Mouse (Mus musculus): ENCODE results near the gene Tbc1d9b. TPM values are rescaled to one million over a fixed set of nuclear protein-coding genes. Genes with fewer than 3 reads are reported as not detected.
A peak's percentile ranks its signal among the peaks of the same experiment; 100 is the strongest.

Tbc1d9b gene
- polyA plus RNA-seq, 1 experiment from 2014 or later, result 29.4 TPM

DNA sequence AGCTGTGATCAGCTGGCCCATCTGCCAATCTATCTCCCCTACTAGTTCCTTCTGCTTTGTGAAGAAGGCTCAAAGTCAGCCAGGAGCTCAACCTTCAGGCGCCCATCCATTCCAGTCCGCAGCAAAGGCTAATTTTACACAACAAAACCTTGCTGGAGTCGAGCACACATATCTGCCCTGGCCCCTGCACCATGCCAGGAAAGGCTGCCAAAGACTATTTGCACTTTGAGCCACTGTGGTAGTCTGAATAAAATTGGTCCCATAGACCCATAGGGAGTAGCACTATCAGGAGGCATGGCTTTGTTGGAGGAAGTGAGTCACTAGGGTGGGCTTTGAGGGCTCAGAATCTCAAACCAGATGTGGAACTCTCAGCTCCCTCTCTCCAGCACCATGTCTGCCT lies 74.2 kb downstream of the Tbc1d9b start:
- no peak for DNase-seq (ENCODE audit: low spot score)
- H3K9me3 ChIP-seq (ENCODE audit: control insufficient read depth, low read length), result no peaks in the 10 kb centered on the region
- WGBS, result 95% methylated on average over 3 of the region's 3 CpGs
- H3K36me3 ChIP-seq (ENCODE audit: control insufficient read depth, insufficient read depth, low read length), result peaks cover 51% of the 10 kb centered on the region
- no peak for ATAC-seq (ENCODE audit: insufficient number of reproducible peaks, low FRiP score, low TSS enrichment, low read depth)
- no peak overlapping the region for H3K4me2 ChIP-seq (ENCODE audit: low read depth, severe bottlenecking)
- H3K27ac ChIP-seq (replicated peaks; ENCODE audit: low read depth, low read length), result no peak overlapping the region
- no peak overlapping the region for H3K4me3 ChIP-seq (ENCODE audit: low read depth, low read length)
- no peaks in the 10 kb centered on the region for H3K27me3 ChIP-seq (ENCODE audit: control insufficient read depth, insufficient read depth, low read length)
- no peak overlapping the region for H3K9ac ChIP-seq (ENCODE audit: low read length)
- no peaks in the 10 kb centered on the region for H3K4me1 ChIP-seq (ENCODE audit: control insufficient read depth, insufficient read depth, low read length)

DNA sequence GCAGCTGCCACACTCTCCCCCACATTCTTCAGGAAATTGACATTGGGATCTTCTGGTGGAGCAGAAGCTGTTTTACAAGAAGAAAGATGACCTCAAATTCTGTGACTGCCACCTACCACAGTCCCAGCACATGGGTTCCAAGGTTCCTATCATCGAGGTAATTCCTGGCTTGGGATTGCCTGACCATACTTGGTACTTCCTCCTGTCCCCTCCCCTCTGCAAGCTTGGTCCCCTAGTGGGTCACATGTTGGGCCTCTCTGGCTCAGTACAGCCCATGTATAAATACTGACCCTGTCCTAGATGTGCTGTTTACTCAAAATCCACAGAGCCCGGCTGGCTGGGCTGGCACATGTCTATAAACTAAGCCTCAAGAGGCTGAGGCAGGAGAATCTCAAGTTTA lies 74.8 kb downstream of the Tbc1d9b start:
- Histone ChIP-seq H3K27ac (replicated peaks; ENCODE audit: low read depth, low read length) (no peak overlapping the region), H3K36me3 (ENCODE audit: control insufficient read depth, insufficient read depth, low read length) (peaks cover 45% of the 10 kb centered on the region), H3K27me3 (ENCODE audit: control insufficient read depth, insufficient read depth, low read length) (no peaks in the 10 kb centered on the region), H3K9me3 (ENCODE audit: control insufficient read depth, low read length) (no peaks in the 10 kb centered on the region), H3K9ac (ENCODE audit: low read length) (no peak overlapping the region), H3K4me3 (ENCODE audit: low read depth, low read length) (no peak overlapping the region), H3K4me2 (ENCODE audit: low read depth, severe bottlenecking) (no peak overlapping the region), H3K4me1 (ENCODE audit: control insufficient read depth, insufficient read depth, low read length) (no peaks in the 10 kb centered on the region)
- 87% methylated on average over 2 of the region's 2 CpGs for WGBS
- ATAC-seq (ENCODE audit: insufficient number of reproducible peaks, low FRiP score, low TSS enrichment, low read depth), result no peak
- no peak for DNase-seq (ENCODE audit: low spot score)

DNA sequence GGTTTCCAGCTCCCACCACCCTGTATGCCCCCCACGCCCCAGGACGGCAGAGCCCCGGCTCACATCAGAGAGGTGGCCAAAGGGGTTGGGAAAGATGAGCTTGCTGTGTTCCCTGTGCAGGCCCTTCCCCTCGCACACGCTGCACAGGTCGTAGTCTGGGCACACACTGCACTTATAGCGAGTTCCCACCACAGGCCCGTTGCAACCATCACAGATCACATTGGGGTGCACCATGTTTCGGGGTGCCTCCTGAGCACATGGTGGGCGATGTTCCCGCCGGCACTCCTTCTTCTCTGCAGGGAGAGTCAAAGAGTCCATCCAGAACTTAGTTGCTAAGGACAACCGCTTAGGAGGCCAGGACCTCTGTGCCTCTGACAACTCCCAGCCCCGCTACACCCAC lies 76.1 kb downstream of the Tbc1d9b start:
- DNase-seq (ENCODE audit: low spot score) (no peak), ATAC-seq (ENCODE audit: insufficient number of reproducible peaks, low FRiP score, low TSS enrichment, low read depth) (no peak)
- Histone ChIP-seq H3K36me3 (ENCODE audit: control insufficient read depth, insufficient read depth, low read length) (peaks cover 33% of the 10 kb centered on the region), H3K4me2 (ENCODE audit: low read depth, severe bottlenecking) (no peak overlapping the region), H3K4me3 (ENCODE audit: low read depth, low read length) (no peak overlapping the region), H3K27ac (replicated peaks; ENCODE audit: low read depth, low read length) (no peak overlapping the region), H3K9ac (ENCODE audit: low read length) (no peak overlapping the region), H3K9me3 (ENCODE audit: control insufficient read depth, low read length) (no peaks in the 10 kb centered on the region), H3K27me3 (ENCODE audit: control insufficient read depth, insufficient read depth, low read length) (no peaks in the 10 kb centered on the region), H3K4me1 (ENCODE audit: control insufficient read depth, insufficient read depth, low read length) (no peaks in the 10 kb centered on the region)
- 91% methylated on average over 14 of the region's 14 CpGs for WGBS

DNA sequence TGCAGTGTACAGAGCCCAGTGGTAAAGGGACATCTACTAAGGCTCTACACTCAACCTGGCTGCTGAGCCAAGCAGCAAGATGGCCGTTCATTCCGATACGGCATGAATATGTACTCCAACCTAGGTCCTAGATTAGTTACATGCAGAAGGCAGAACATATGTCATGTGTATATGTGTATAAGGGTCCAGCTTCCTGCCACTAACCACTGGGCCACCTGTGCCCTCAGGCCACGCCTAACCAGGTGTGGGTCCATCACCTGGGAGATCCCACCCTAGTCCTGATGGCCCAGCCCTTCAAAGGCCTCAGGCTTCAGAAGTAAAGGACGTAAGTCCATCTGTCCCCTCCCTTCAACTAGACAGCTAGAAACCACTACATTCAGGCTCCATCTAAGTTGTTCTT lies 76.8 kb downstream of the Tbc1d9b start:
- no peak for DNase-seq (ENCODE audit: low spot score)
- Histone ChIP-seq H3K4me1 (ENCODE audit: control insufficient read depth, insufficient read depth, low read length) (no peaks in the 10 kb centered on the region), H3K9me3 (ENCODE audit: control insufficient read depth, low read length) (no peaks in the 10 kb centered on the region), H3K27me3 (ENCODE audit: control insufficient read depth, insufficient read depth, low read length) (no peaks in the 10 kb centered on the region), H3K36me3 (ENCODE audit: control insufficient read depth, insufficient read depth, low read length) (peaks cover 28% of the 10 kb centered on the region), H3K9ac (ENCODE audit: low read length) (no peak overlapping the region), H3K4me2 (ENCODE audit: low read depth, severe bottlenecking) (no peak overlapping the region), H3K27ac (replicated peaks; ENCODE audit: low read depth, low read length) (no peak overlapping the region), H3K4me3 (ENCODE audit: low read depth, low read length) (no peak overlapping the region)
- no peak for ATAC-seq (ENCODE audit: insufficient number of reproducible peaks, low FRiP score, low TSS enrichment, low read depth)
- 93% methylated on average over 5 of the region's 5 CpGs for WGBS

DNA sequence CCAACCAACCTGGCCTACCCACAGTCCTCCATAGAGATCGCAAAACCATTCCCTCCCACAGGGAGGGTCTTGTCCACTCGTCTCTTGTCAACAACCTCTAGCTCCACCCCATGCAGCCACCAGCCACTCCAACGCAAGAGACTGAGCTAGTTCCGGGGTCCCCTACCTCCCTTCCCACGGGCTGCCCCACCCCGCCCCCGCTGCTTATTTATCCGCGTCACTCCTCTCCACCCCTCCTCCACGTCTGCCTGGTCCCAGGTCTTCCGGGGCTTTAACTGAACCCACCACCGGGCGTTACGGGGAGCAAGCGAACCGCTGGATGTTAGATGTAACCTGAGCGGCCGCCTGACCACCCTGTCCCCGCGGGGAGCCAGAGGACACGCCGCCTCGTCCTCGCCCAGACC lies 78.9 kb downstream of the Tbc1d9b start:
- Histone ChIP-seq H3K9me3 (ENCODE audit: control insufficient read depth, low read length) (no peaks in the 10 kb centered on the region), H3K27me3 (ENCODE audit: control insufficient read depth, insufficient read depth, low read length) (no peaks in the 10 kb centered on the region), H3K4me1 (ENCODE audit: control insufficient read depth, insufficient read depth, low read length) (no peaks in the 10 kb centered on the region), H3K27ac (replicated peaks; ENCODE audit: low read depth, low read length) (peak overlapping the region; percentile 91), H3K36me3 (ENCODE audit: control insufficient read depth, insufficient read depth, low read length) (peaks cover 18% of the 10 kb centered on the region), H3K4me2 (ENCODE audit: low read depth, severe bottlenecking) (peak overlapping the region; percentile 63), H3K9ac (ENCODE audit: low read length) (peak overlapping the region; percentile 88), H3K4me3 (ENCODE audit: low read depth, low read length) (peak overlapping the region; percentile 92)
- ATAC-seq (ENCODE audit: insufficient number of reproducible peaks, low FRiP score, low TSS enrichment, low read depth) (peak; percentile 94), DNase-seq (ENCODE audit: low spot score) (peak; percentile 90)
- 0% methylated on average over 24 of the region's 24 CpGs for WGBS

DNA sequence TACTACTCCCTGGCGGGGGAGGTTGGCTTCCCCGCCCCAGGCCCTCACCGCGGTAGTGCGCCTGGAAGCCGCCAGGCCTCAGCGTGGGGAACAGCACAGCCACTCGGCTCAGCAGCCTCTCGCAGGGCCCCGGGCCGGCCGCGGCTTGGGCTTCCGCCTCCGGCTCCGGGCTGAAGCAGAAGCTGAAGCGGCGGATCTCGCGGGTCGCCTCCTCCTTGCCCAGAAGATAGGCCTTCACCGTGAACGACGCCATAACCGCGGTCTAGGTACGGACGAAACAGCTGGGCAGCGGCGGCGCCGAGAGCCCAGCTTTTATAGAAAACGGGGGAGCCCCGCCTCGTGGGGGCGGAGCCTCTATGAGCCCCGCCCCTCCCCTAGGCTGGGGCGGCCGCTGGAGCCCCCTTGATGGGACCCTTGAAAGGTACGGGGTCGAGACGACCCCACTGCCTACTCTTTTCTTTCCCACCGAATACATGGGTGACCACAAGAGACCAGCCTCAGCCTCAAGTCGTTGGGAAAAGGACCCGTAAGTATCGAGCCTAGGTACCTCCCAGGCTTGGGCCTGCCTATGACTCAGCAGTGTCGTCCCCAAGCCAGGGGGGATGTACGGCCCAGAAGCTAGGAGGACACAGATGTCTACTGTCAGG lies 79.4 kb downstream of the Tbc1d9b start, which contains the start of the genes Sqstm1 and Mgat4b:
Sqstm1 (minus strand) TSS at position 323 of the 647 bp plus-strand sequence.
Mgat4b (plus strand) TSS at position 386 of the 647 bp plus-strand sequence.
- WGBS, result under 1% methylated on average over 48 of the region's 48 CpGs
- H3K4me1 ChIP-seq (ENCODE audit: control insufficient read depth, insufficient read depth, low read length), result peaks cover 4% of the 10 kb centered on the region; the same call in 1 of the 2 replicates
- peak; percentile 65 for ATAC-seq (ENCODE audit: insufficient number of reproducible peaks, low FRiP score, low TSS enrichment, low read depth)
- peak within 1 kb of the TSS; percentile 88 for H3K9ac ChIP-seq (ENCODE audit: low read length)
- H3K36me3 ChIP-seq (ENCODE audit: control insufficient read depth, insufficient read depth, low read length), result peaks cover 15% of the 10 kb centered on the region
- H3K27ac ChIP-seq (replicated peaks; ENCODE audit: low read depth, low read length), result peak within 1 kb of the TSS; percentile 91
- no peaks in the 10 kb centered on the region for H3K27me3 ChIP-seq (ENCODE audit: control insufficient read depth, insufficient read depth, low read length)
- DNase-seq (ENCODE audit: low spot score), result peak; percentile 86
- H3K4me2 ChIP-seq (ENCODE audit: low read depth, severe bottlenecking), result peak within 1 kb of the TSS; percentile 63
- peak within 1 kb of the TSS; percentile 92 for H3K4me3 ChIP-seq (ENCODE audit: low read depth, low read length)
- H3K9me3 ChIP-seq (ENCODE audit: control insufficient read depth, low read length), result no peaks in the 10 kb centered on the region

DNA sequence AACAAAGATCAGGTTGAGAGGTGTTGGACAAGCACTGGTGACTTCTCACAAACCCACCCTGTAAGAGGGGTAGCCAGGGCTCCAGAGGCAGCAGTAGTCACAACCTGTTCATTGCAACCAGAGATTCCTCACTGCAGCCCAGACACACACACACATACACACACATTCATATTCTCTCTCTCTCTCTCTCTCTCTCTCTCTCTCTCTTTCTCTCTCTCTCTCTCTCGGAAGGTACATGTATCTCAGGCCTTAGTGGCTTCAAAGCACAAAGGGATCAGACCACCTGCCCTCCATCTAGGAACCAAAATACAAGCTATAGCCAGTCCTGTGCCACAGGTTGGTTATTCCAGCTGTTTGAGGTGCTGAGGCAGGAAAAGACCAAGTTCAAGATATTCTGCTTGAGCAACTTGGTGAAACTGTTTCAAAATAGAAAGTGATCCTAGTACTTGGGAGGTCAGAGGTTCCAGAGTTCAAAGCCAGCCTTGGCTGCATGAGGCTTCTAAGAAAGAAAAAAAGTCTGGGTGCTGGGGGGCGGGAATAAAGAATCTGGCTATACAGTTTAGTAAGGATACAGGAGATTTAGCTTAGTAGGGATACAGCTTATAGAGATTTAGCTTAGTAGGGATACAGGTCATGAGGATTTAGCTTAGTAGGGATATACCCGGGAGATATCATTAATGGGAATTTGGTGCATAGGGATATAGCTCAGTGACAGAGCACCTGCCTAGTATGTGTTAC lies 80.3 kb downstream of the Tbc1d9b start:
- Histone ChIP-seq H3K4me3 (ENCODE audit: low read depth, low read length) (no peak overlapping the region), H3K4me2 (ENCODE audit: low read depth, severe bottlenecking) (peak overlapping the region; percentile 63; the same call in 1 of the 2 replicates), H3K27ac (replicated peaks; ENCODE audit: low read depth, low read length) (no peak overlapping the region), H3K27me3 (ENCODE audit: control insufficient read depth, insufficient read depth, low read length) (no peaks in the 10 kb centered on the region), H3K4me1 (ENCODE audit: control insufficient read depth, insufficient read depth, low read length) (peaks cover 12% of the 10 kb centered on the region), H3K9me3 (ENCODE audit: control insufficient read depth, low read length) (no peaks in the 10 kb centered on the region), H3K9ac (ENCODE audit: low read length) (no peak overlapping the region), H3K36me3 (ENCODE audit: control insufficient read depth, insufficient read depth, low read length) (peaks cover 11% of the 10 kb centered on the region)
- no peak for DNase-seq (ENCODE audit: low spot score)
- no peak for ATAC-seq (ENCODE audit: insufficient number of reproducible peaks, low FRiP score, low TSS enrichment, low read depth)
- 82% methylated on average over 3 of the region's 3 CpGs for WGBS

DNA sequence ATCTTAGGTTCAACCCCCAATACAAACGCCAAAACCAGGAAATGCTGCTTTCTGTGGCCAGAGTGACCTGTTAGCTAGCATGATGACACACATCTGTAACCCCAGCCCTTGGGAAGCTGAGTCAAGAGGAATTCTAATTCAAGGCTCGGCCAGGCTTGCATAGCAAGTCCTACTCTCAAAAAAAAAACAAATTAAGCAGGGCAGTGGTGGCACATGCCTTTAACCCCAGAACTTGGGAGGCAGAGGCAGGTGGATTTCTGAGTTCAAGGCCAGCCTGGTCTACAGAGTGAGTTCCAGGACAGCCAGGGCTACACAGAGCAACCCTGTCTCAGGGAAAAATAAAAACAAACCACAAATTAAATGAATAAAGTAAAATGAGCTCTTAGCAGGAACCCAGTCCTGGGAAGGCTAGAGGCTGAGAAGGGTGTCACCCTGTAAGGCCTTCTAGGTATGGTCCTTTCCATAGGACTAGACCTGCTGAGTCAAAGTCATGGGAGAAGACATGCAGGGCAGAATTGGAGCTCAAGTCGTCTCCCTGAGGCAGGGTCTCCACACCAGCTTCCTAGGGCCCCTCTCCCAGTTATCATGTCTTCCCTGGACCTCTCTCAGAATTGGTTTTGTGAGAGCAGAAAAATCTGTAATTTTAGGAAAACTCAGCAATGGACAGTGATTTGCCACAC lies 81.0 kb downstream of the Tbc1d9b start:
- H3K4me1 ChIP-seq (ENCODE audit: control insufficient read depth, insufficient read depth, low read length), result peaks cover 15% of the 10 kb centered on the region
- no peak overlapping the region for H3K9ac ChIP-seq (ENCODE audit: low read length)
- no peak overlapping the region for H3K27ac ChIP-seq (replicated peaks; ENCODE audit: low read depth, low read length)
- no peak overlapping the region for H3K4me3 ChIP-seq (ENCODE audit: low read depth, low read length)
- DNase-seq (ENCODE audit: low spot score) (no peak), ATAC-seq (ENCODE audit: insufficient number of reproducible peaks, low FRiP score, low TSS enrichment, low read depth) (no peak)
- peaks cover 4% of the 10 kb centered on the region; the same call in 1 of the 2 replicates for H3K36me3 ChIP-seq (ENCODE audit: control insufficient read depth, insufficient read depth, low read length)
- no peak overlapping the region for H3K4me2 ChIP-seq (ENCODE audit: low read depth, severe bottlenecking)
- no peaks in the 10 kb centered on the region for H3K9me3 ChIP-seq (ENCODE audit: control insufficient read depth, low read length)
- H3K27me3 ChIP-seq (ENCODE audit: control insufficient read depth, insufficient read depth, low read length), result no peaks in the 10 kb centered on the region
- WGBS, result 70% methylated on average over 3 of the region's 3 CpGs
